Mouse (Mus musculus): ENCODE data around the gene Gm10717. TPM values are rescaled to one million over a fixed set of nuclear protein-coding genes. Genes with fewer than 3 reads are reported as not detected.
A peak's percentile ranks its signal among the peaks of the same experiment; 100 is the strongest.
"Not testable (repeated sequence)": the region's sequence is repeated elsewhere in the genome, so short reads cannot be mapped to it uniquely, and the experiment has no call there.

Gene Gm10717
- polyA plus RNA-seq, 1 experiment from 2014 or later, result not detected

DNA sequence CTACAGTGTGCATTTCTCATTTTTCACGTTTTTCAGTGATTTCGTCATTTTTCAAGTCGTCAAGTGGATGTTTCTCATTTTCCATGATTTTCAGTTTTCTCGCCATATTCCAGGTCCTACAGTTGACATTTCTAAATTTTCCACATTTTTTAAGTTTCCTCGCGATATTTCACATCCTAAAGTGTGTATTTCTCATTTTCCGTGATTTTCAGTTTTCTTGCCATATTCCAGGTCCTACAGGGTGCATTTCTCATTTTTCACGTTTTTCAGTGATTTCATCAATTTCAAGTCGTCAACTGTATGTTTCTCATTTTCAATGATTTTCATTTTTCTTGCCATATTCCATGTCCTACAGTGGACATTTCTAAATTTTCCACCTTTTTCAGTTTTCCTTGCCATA is 8.1 kb upstream of the Gm10717 start, which contains the start of gene Gm10719:
TSS of gene Gm10719 (plus strand) at position 301 of the 400 bp plus-strand sequence.
- not testable (repeated sequence) for DNase-seq (ENCODE audit: low spot score); H3K4me1 ChIP-seq; H3K27me3 ChIP-seq (ENCODE audit: insufficient read depth, poor library complexity, severe bottlenecking); H3K27ac ChIP-seq; H3K4me3 ChIP-seq; H3K9me3 ChIP-seq; H3K36me3 ChIP-seq
- whole genome bisulfite sequencing, result 37% methylated on average over 2 of the region's 9 CpGs

DNA sequence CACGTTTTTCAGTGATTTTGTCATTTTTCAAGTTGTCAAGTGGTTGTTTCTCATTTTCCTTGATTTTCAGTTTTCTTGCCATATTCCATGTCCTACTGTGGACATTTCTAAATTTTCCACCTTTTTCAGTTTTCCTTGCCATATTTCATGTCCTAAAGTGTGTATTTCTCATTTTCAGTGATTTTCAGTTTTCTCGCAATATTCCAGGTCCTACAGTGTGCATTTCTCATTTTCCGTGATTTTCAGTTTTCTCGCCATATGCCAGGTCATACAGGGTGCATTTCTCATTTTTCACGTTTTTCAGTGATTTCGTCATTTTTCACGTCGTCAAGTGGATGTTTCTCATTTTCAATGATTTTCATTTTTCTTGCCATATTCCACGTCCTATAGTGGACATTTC is 6.3 kb upstream of the Gm10717 start:
- H3K4me3 ChIP-seq; H3K27ac ChIP-seq; H3K4me1 ChIP-seq; DNase-seq (ENCODE audit: low spot score); H3K27me3 ChIP-seq (ENCODE audit: insufficient read depth, poor library complexity, severe bottlenecking); H3K36me3 ChIP-seq; H3K9me3 ChIP-seq: not testable (repeated sequence)
- 57% methylated on average over 9 of the region's 9 CpGs for WGBS

DNA sequence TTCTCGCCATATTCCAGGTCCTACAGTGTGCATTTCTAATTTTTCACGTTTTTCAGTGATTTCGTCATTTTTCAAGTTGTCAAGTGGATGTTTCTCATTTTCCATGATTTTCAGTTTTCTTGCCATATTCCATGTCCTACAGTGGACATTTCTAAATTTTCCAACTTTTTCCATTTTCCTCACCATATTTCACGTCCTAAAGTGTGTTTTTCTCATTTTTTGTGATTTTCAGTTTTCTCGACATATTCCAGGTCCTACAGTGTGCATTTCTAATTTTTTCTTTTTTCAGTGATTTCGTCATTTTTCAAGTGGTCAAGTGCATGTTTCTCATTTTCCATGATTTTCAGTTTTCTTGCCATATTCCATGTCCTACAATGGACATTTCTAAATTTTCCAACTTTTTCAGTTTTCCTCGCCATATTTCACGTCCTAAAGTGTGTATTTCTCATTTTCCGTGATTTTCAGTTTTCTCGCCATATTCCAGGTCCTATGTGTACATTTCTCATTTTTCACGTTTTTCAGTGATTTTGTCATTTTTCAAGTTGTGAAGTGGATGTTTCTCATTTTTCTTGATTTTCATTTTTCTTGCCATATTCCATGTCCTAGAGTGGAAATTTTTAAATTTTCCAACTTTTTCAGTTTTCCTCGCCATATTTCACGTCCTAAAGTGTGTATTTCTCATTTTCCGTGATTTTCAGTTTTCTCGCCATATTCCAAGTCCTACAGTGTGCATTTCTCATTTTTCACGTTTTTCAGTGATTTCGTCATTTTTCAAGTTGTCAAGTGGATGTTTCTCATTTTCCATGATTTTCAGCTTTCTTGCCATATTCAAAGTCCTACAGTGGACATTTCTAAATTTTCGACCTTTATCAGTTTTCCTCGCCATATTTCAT is 5.1 kb upstream of the Gm10717 start:
- not testable (repeated sequence) for H3K36me3 ChIP-seq; H3K27ac ChIP-seq; H3K4me1 ChIP-seq; H3K9me3 ChIP-seq; DNase-seq (ENCODE audit: low spot score); H3K4me3 ChIP-seq; H3K27me3 ChIP-seq (ENCODE audit: insufficient read depth, poor library complexity, severe bottlenecking)
- WGBS, result 73% methylated on average over 17 of the region's 19 CpGs

DNA sequence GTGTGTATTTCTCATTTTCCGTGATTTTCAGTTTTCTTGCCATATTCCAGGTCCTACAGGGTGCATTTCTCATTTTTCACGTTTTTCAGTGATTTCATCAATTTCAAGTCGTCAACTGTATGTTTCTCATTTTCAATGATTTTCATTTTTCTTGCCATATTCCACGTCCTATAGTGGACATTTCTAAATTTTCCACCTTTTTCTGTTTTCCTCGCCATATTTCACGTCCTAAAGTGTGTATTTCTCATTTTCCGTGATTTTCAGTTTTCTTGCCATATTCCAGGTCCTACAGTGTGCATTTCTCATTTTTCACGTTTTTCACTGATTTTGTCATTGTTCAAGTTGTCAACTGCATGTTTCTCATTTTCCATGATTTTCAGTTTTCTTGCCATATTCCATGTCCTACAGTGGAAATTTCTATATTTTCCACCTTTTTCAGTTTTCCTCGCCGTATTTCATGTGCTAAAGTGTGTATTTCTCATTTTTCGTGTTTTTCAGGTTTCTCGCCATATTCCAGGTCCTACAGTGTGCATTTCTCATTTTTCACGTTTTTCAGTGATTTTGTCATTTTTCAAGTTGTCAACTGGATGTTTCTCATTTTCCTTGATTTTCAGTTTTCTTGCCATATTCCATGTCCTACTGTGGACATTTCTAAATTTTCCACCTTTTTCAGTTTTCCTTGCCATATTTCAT is 2.8 kb upstream of the Gm10717 start:
- peak; percentile 76 for DNase-seq (ENCODE audit: low spot score)
- H3K27me3 ChIP-seq (ENCODE audit: insufficient read depth, poor library complexity, severe bottlenecking), result not testable (repeated sequence)

DNA sequence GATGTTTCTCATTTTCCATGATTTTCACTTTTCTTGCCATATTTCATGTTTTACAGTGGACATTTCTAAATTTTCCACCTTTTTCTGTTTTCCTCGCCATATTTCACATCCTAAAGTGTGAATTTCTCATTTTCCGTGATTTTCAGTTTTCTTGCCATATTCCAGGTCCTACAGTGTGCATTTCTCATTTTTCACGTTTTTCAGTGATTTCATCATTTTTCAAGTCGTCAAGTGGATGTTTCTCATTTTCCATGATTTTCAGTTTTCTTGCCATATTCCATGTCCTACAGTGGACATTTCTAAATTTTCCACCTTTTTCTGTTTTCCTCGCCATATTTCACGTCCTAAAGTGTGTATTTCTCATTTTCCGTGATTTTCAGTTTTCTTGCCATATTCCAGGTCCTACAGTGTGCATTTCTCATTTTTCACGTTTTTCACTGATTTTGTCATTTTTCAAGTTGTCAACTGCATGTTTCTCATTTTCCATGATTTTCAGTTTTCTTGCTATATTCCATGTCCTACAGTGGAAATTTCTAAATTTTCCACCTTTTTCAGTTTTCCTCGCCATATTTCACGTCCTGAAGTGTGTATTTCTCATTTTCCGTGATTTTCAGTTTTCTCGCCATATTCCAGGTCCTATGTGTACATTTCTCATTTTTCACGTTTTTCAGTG is 1.8 kb upstream of the Gm10717 start, which contains the start of gene Gm10718:
TSS of gene Gm10718 (plus strand) at position 236 of the 673 bp plus-strand sequence.
- not testable (repeated sequence) for H3K36me3 ChIP-seq; H3K27ac ChIP-seq; H3K9me3 ChIP-seq; H3K4me1 ChIP-seq; H3K27me3 ChIP-seq (ENCODE audit: insufficient read depth, poor library complexity, severe bottlenecking); H3K4me3 ChIP-seq; DNase-seq (ENCODE audit: low spot score)
- 69% methylated on average over 12 of the region's 13 CpGs for WGBS

More for the DNA sequence above, 2.8 kb upstream of the Gm10717 start:
- H3K4me3 ChIP-seq, H3K4me1 ChIP-seq, H3K36me3 ChIP-seq, H3K9me3 ChIP-seq, H3K27ac ChIP-seq: not testable (repeated sequence)
- 70% methylated on average over 11 of the region's 13 CpGs for WGBS

DNA sequence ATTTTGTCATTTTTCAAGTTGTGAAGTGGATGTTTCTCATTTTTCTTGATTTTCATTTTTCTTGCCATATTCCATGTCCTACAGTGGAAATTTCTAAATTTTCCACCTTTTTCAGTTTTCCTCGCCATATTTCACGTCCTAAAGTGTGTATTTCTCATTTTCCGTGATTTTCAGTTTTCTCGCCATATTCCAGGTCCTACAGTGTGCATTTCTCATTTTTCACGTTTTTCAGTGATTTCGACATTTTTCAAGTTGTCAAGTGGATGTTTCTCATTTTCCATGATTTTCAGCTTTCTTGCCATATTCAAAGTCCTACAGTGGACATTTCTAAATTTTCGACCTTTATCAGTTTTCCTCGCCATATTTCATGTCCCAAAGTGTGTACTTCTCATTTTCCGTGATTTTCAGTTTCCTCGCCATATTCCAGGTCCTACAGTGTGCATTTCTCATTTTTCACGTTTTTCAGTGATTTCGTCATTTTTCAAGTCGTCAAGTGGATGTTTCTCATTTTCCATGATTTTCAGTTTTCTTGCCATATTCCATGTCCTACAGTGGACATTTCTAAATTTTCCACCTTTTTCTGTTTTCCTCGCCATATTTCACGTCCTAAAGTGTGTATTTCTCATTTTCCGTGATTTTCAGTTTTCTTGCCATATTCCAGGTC is 1.1 kb upstream of the Gm10717 start:
- WGBS, result 70% methylated on average over 16 of the region's 16 CpGs
- not testable (repeated sequence) for DNase-seq (ENCODE audit: low spot score); H3K4me1 ChIP-seq; H3K27ac ChIP-seq; H3K27me3 ChIP-seq (ENCODE audit: insufficient read depth, poor library complexity, severe bottlenecking); H3K9me3 ChIP-seq; H3K36me3 ChIP-seq; H3K4me3 ChIP-seq

DNA sequence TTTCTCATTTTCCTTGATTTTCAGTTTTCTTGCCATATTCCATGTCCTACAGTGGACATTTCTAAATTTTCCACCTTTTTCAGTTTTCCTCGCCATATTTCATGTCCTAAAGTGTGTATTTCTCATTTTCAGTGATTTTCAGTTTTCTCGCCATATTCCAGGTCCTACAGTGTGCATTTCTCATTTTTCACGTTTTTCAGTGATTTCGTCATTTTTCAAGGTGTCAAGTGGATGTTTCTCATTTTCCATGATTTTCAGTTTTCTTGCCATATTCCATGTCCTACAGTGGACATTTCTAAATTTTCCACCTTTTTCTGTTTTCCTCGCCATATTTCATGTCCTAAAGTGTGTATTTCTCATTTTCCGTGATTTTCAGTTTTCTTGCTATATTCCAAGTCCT is 436 bp downstream of the Gm10717 start:
- H3K36me3 ChIP-seq; H3K9me3 ChIP-seq; H3K4me1 ChIP-seq; H3K4me3 ChIP-seq; DNase-seq (ENCODE audit: low spot score); H3K27ac ChIP-seq; H3K27me3 ChIP-seq (ENCODE audit: insufficient read depth, poor library complexity, severe bottlenecking): not testable (repeated sequence)
- WGBS, result 68% methylated on average over 5 of the region's 6 CpGs

DNA sequence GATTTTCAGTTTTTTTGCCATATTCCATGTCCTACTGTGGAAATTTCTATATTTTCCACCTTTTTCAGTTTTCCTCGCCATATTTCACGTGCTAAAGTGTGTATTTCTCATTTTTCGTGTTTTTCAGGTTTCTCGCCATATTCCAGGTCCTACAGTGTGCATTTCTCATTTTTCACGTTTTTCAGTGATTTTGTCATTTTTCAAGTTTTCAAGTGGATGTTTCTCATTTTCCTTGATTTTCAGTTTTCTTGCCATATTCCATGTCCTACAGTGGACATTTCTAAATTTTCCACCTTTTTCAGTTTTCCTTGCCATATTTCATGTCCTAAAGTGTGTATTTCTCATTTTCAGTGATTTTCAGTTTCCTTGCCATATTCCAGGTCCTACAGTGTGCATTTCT is 919 bp downstream of the Gm10717 start:
- H3K27ac ChIP-seq; H3K36me3 ChIP-seq; DNase-seq (ENCODE audit: low spot score); H3K27me3 ChIP-seq (ENCODE audit: insufficient read depth, poor library complexity, severe bottlenecking); H3K4me1 ChIP-seq; H3K4me3 ChIP-seq; H3K9me3 ChIP-seq: not testable (repeated sequence)
- 73% methylated on average over 5 of the region's 5 CpGs for WGBS

DNA sequence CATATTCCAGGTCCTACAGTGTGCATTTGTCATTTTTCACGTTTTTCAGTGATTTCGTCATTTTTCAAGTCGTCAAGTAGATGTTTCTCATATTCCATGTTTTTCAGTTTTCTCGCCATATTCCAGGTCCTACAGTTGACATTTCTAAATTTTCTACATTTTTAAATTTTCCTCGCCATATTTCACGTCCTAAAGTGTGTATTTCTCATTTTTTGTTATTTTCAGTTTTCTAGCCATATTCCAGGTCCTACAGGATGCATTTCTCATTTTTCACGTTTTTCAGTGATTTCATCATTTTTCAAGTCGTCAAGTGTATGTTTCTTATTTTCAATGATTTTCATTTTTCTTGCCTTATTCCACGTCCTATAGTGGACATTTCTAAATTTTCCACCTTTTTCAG is 1.5 kb downstream of the Gm10717 start:
- H3K4me3 ChIP-seq; H3K9me3 ChIP-seq; H3K4me1 ChIP-seq; DNase-seq (ENCODE audit: low spot score); H3K27ac ChIP-seq; H3K36me3 ChIP-seq; H3K27me3 ChIP-seq (ENCODE audit: insufficient read depth, poor library complexity, severe bottlenecking): not testable (repeated sequence)
- 63% methylated on average over 9 of the region's 9 CpGs for WGBS

DNA sequence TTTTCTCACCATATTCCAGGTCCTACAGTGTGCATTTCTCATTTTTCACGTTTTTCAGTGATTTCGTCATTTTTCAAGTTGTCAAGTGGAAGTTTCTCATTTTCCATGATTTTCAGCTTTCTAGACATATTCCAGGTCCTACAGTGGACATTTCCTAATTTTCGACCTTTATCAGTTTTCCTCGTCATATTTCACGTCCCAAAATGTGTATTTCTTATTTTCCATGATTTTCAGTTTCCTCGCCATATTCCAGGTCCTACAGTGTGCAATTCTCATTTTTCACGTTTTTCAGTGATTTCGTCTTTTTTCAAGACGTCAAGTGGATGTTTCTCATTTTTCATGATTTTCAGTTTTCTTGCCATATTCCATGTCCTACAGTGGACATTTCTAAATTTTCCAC is 2.0 kb downstream of the Gm10717 start:
- not testable (repeated sequence) for H3K9me3 ChIP-seq; H3K36me3 ChIP-seq; H3K27ac ChIP-seq; H3K4me3 ChIP-seq; H3K27me3 ChIP-seq (ENCODE audit: insufficient read depth, poor library complexity, severe bottlenecking); H3K4me1 ChIP-seq
- DNase-seq (ENCODE audit: low spot score), result peak; percentile 89
- 64% methylated on average over 9 of the region's 9 CpGs for WGBS

DNA sequence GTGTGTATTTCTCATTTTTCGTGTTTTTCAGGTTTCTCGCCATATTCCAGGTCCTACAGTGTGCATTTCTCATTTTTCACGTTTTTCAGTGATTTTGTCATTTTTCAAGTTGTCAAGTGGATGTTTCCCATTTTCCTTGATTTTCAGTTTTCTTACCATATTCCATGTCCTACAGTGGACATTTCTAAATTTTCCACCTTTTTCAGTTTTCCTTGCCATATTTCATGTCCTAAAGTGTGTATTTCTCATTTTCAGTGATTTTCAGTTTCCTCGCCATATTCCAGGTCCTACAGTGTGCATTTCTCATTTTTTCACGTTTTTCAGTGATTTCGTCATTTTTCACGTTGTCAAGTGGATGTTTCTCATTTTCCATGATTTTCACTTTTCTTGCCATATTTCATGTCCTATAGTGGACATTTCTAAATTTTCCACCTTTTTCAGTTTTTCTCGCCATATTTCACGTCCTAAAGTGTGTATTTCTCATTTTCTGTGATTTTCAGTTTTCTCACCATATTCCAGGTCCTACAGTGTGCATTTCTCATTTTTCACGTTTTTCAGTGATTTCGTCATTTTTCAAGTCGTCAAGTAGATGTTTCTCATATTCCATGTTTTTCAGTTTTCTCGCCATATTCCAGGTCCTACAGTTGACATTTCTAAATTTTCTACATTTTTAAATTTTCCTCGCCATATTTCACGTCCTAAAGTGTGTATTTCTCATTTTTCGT is 4.2 kb downstream of the Gm10717 start:
- H3K4me1 ChIP-seq; H3K27me3 ChIP-seq (ENCODE audit: insufficient read depth, poor library complexity, severe bottlenecking); DNase-seq (ENCODE audit: low spot score); H3K36me3 ChIP-seq; H3K27ac ChIP-seq; H3K9me3 ChIP-seq; H3K4me3 ChIP-seq: not testable (repeated sequence)
- 58% methylated on average over 13 of the region's 16 CpGs for WGBS

DNA sequence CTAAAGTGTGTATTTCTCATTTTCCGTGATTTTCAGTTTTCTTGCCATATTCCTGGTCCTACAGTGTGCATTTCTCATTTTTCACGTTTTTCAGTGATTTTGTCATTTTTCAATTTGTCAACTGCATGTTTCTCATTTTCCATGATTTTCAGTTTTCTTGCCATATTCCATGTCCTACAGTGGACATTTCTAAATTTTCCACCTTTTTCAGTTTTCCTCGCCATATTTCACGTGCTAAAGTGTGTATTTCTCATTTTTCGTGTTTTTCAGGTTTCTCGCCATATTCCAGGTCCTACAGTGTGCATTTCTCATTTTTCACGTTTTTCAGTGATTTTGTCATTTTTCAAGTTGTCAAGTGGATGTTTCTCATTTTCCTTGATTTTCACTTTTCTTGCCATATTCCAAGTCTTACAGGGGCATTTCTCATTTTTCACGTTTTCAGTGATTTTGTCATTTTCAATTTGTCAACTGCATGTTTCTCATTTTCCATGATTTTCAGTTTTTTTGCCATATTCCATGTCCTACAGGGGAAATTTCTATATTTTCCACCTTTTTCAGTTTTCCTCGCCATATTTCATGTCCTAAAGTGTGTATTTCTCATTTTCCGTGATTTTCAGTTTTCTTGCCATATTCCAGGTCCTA is 5.6 kb downstream of the Gm10717 start:
- DNase-seq (ENCODE audit: low spot score), result peak; percentile 97
- not testable (repeated sequence) for H3K4me3 ChIP-seq; H3K27ac ChIP-seq; H3K9me3 ChIP-seq; H3K27me3 ChIP-seq (ENCODE audit: insufficient read depth, poor library complexity, severe bottlenecking); H3K36me3 ChIP-seq; H3K4me1 ChIP-seq
- whole genome bisulfite sequencing, result 58% methylated on average over 2 of the region's 10 CpGs

Data from heart, embryonic 10.5 days (tissue).